Mouse (Mus musculus) hindbrain, embryonic 16.5 days (tissue): ENCODE measurements around the gene Pck1. TPM values are rescaled to one million over a fixed set of nuclear protein-coding genes. Genes with fewer than 3 reads are reported as not detected.
"Not testable (repeated sequence)": the region's sequence is repeated elsewhere in the genome, so short reads cannot be mapped to it uniquely, and the experiment has no call there.

ENCODE experiments used
- ATAC-seq: fragments of 200-750 bp; cut with Nextera tagmentation; 2 replicates; pipeline ENCODE4 v1.8.0; 2017; ENCODE audit warnings: moderate TSS enrichment, moderate library complexity
- H3K27ac ChIP-seq: fragments of 300-500 bp; sonication (generic); 2 replicates; pipeline ENCODE4 v1.5.1; 2014; ENCODE audit warnings: low read depth, mild to moderate bottlenecking, control low read depth, low read length, moderate library complexity
- H3K27me3 ChIP-seq: fragments of 300-500 bp; sonication (generic); replicated peaks from 2 replicates; pipeline ENCODE4 v1.6.1; 2014; ENCODE audit warnings: low read length; ENCODE audit not compliant: control insufficient read depth, insufficient read depth
- H3K36me3 ChIP-seq: fragments of 300-500 bp; sonication (generic); 2 replicates; pipeline ENCODE4 v1.6.1; 2014; ENCODE audit warnings: mild to moderate bottlenecking, low read length, moderate library complexity, mixed read lengths; ENCODE audit not compliant: control insufficient read depth, insufficient read depth
- H3K4me1 ChIP-seq: fragments of 300-500 bp; sonication (generic); 2 replicates; pipeline ENCODE4 v1.6.1; 2014; ENCODE audit warnings: low read depth, low read length; ENCODE audit not compliant: control insufficient read depth, insufficient read depth
- H3K4me2 ChIP-seq: fragments of 300-500 bp; sonication (generic); 2 replicates; pipeline ENCODE4 v1.6.1; 2014; ENCODE audit warnings: mild to moderate bottlenecking, low read length, control low read depth, moderate library complexity
- H3K4me3 ChIP-seq: fragments of 300-500 bp; sonication (generic); 2 replicates; pipeline ENCODE4 v1.5.1; 2014; ENCODE audit warnings: mild to moderate bottlenecking, low read length, control low read depth, moderate library complexity
- H3K9ac ChIP-seq: fragments of 300-500 bp; sonication (generic); 2 replicates; pipeline ENCODE4 v1.6.1; 2014; ENCODE audit warnings: low read depth, mild to moderate bottlenecking, control low read depth, low read length, moderate library complexity
- H3K9me3 ChIP-seq: fragments of 300-500 bp; sonication (generic); 2 replicates; pipeline ENCODE4 v1.6.1; 2014; ENCODE audit warnings: mild to moderate bottlenecking, low read length, moderate library complexity; ENCODE audit not compliant: control insufficient read depth
- WGBS: fragments of 180-500 bp; shearing (Covaris S2); extraction: QIAGEN DNeasy Blood & Tissue Kit; methylation state at CpG from one replicate; pipeline ENCODE4 v1.1.7; 2014; 5-methylcytosine and 5-hydroxymethylcytosine counted together
- polyA plus RNA-seq: library from polyadenylated mRNA; unstranded; fragments of >200 nt; fragmentation: Nextera tagmentation; extraction: Ambion mirVana; gene quantifications from 2 replicates; pipeline ENCODE4 v1.2.1, GENCODE M21; 2015

Gene Pck1
- polyA plus RNA-seq, result not detected in 2 replicates

DNA sequence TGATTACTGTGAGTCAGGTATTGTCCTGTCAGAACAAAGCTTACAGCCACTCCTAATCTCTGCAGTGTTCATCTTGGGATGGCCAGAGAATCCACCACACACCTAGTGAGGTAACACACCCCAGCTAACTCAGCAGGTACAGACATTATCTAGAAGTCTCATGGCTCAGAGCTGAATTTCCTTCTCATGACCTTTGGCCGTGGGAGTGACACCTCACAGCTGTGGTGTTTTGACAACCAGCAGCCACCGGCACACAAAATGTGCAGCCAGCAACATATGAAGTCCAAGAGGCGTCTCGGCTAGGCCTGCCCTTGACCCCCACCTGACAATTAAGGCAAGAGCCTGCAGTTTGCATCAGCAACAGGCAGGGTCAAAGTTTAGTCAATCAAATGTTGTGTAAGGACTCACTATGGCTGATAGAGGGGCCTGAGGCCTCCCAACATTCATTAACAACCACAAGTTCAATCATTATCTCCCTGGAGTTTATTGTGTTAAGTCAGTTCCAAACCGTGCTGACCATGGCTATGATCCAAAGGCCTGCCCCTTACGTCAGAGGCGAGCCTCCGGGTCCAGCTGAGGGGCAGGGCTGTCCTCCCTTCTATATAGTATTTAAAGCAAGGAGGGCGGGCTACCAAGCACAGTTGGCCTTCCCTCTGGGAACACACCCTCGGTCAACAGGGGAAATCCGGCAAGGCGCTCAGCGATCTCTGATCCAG is at the start of gene Pck1:
Gene Pck1, plus strand, starts transcription at position 613 of the 716 bp plus-strand sequence.
- no peak for ATAC-seq
- Histone ChIP-seq H3K9ac (no peak within 1 kb of the TSS), H3K9me3 (no peaks in the 10 kb centered on the region), H3K36me3 (no peaks in the 10 kb centered on the region), H3K4me2 (no peak within 1 kb of the TSS), H3K27ac (no peak within 1 kb of the TSS), H3K4me1 (no peaks in the 10 kb centered on the region), H3K27me3 (no peaks in the 10 kb centered on the region), H3K4me3 (no peak within 1 kb of the TSS)
- 77% methylated on average over 13 of the region's 13 CpGs for WGBS

- no peak overlapping the region for H3K9ac ChIP-seq
- H3K9me3 ChIP-seq, result no peaks in the 10 kb centered on the region
- no peak overlapping the region for H3K4me3 ChIP-seq
- no peak overlapping the region for H3K27ac ChIP-seq
- no peaks in the 10 kb centered on the region for H3K36me3 ChIP-seq
- 81% methylated on average over 9 of the region's 9 CpGs for WGBS
- H3K4me1 ChIP-seq, result no peaks in the 10 kb centered on the region
- no peak overlapping the region for H3K4me2 ChIP-seq
- 0 out of 2 replicates have a peak, but pooled peaks cover 3% of the 10 kb centered on the region for H3K27me3 ChIP-seq
- no peak for ATAC-seq
Measured at GRCm38 (mm10) chr2:173106409-173106808, 46.4 kb upstream of the Pck1 start.

DNA sequence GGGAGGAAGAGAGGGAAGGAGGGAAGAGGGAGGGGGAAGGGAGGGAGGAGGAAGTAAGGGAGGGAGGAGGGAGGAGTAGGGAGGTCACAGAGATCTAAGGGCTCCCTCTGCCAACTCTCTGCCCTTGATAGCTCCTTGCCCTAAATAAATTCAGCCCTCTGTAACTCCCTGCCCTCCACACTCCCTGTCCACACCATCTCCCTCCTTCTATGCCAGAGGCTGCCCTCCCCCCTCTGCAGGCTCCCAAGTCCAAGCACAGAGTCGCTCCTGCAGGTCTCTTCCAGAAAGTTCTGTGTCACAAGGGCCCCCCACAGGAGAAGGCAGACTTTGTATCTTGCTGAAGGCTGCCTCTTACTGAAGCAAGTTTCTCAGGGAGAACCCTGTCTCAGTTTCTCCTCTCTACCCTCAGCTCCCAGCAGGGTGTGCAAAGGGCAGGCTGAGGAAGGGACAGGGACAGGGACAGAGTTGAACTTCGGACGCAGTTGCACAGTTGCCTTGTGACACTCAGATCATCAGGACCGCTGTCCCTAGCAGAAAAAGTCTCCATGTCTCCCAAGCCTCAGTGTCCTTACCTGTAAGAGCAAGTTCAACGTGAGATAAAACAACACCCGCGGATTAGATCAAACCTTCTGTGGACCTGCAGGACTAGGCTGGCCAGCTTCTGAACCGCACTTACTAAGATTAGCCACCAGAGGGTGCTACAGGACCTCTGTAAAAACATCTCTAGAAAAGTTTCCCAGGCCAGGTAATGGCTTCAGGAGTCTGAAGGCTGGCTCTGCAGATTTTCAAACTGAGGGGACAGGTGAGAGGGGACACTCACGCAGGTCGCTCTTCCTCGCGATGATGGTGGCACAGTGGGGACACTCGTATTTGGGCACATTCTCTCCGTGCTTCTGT is 45.7 kb upstream of the Pck1 start:
- 24% methylated on average over 14 of the region's 14 CpGs for WGBS

DNA sequence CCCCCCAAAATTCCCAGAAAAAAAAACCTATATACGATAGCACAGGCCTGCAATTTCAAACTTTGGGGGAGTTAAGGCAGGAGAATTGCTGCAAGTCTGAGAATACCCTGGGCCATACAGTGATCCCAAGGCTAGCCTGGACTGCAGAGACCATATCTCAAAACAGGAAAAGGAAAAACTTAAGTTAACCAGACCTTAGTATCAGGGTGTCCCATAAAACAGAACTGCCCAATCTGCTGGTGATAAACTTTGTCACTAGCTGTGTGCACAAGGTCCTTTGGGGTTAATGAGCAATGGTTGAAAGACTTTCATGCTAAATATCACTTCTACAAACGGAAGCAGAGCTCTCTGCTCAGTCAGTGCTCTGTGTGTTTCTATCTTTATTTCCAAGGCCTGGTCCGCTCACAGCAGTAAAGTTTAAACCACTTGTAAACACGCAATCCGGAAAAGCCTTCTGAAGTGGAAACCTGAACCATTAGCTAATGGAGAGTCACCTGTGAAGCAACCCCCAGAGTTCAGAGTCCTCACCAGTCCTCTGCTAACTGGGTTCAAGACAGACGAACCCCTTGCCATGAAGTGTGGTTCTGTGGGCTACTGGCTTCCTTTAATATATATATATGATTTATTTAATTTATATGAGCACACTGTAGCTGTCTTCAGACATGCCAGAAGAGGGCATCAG is 44.2 kb upstream of the Pck1 start:
- no peak overlapping the region for H3K27ac ChIP-seq
- H3K27me3 ChIP-seq, result 0 out of 2 replicates have a peak, but pooled peaks cover 3% of the 10 kb centered on the region
- ATAC-seq, result no peak
- H3K4me3 ChIP-seq, result no peak overlapping the region
- H3K36me3 ChIP-seq, result no peaks in the 10 kb centered on the region
- no peak overlapping the region for H3K9ac ChIP-seq
- no peak overlapping the region for H3K4me2 ChIP-seq
- no peaks in the 10 kb centered on the region for H3K9me3 ChIP-seq
- no peaks in the 10 kb centered on the region for H3K4me1 ChIP-seq
- WGBS, result 86% methylated on average over 6 of the region's 6 CpGs

More for the DNA sequence above, 45.7 kb upstream of the Pck1 start:
- Histone ChIP-seq H3K4me1 (no peaks in the 10 kb centered on the region), H3K27ac (no peak overlapping the region), H3K4me3 (no peak overlapping the region), H3K4me2 (no peak overlapping the region), H3K9ac (no peak overlapping the region), H3K9me3 (no peaks in the 10 kb centered on the region), H3K27me3 (0 out of 2 replicates have a peak, but pooled peaks cover 3% of the 10 kb centered on the region), H3K36me3 (no peaks in the 10 kb centered on the region)
- peak; percentile 48; the same call in 1 of the 2 replicates for ATAC-seq

DNA sequence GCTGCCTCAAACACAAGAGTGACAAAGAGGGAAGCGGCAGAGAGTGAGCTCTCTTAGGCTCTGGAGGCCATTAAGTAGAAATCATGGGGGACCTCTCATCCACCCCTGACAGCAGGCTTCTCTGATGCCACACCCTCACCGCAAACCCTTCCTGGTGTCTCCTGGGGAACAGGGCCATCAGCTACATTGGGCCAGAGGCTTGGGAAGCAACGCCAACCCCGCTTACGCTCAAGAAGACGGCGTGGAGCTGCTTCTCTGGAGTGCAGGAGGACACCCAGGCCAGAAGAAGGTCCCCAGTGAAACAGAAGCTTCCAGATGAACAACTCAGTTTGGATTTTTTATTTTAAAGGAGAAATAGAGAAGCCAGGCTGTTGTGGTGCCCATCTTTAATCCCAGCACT is 43.3 kb upstream of the Pck1 start:
- WGBS, result 89% methylated on average over 7 of the region's 7 CpGs
- no peak overlapping the region for H3K27ac ChIP-seq
- H3K36me3 ChIP-seq, result no peaks in the 10 kb centered on the region
- no peak for ATAC-seq
- no peak overlapping the region for H3K9ac ChIP-seq
- no peaks in the 10 kb centered on the region for H3K9me3 ChIP-seq
- no peak overlapping the region for H3K4me3 ChIP-seq
- no peak overlapping the region for H3K4me2 ChIP-seq
- 0 out of 2 replicates have a peak, but pooled peaks cover 3% of the 10 kb centered on the region for H3K27me3 ChIP-seq
- H3K4me1 ChIP-seq, result no peaks in the 10 kb centered on the region

DNA sequence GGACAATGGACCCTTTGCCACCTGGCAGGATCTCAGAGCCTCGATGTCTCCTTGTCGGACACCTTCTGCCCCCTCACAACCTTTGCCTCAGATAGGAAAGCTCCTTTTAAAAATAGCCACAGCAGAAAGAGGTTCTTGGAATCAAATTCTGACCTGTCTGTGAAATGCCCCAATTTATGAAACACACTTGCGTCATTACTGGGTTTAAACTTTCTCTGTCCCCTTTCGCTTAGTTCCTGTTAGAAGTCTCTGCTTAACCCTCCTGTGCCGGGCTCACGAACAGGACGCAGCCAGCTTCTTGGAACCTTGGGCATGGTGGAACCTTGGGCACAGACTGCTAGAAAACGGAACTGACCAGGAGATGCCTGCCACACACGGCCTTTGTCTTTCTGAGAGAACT is 42.3 kb upstream of the Pck1 start:
- no peak overlapping the region for H3K4me2 ChIP-seq
- H3K4me3 ChIP-seq, result no peak overlapping the region
- H3K36me3 ChIP-seq, result no peaks in the 10 kb centered on the region
- no peak overlapping the region for H3K27ac ChIP-seq
- H3K9me3 ChIP-seq, result no peaks in the 10 kb centered on the region
- H3K9ac ChIP-seq, result no peak overlapping the region
- no peak for ATAC-seq
- 90% methylated on average over 9 of the region's 9 CpGs for WGBS
- H3K27me3 ChIP-seq, result 0 out of 2 replicates have a peak, but pooled peaks cover 3% of the 10 kb centered on the region
- no peaks in the 10 kb centered on the region for H3K4me1 ChIP-seq

DNA sequence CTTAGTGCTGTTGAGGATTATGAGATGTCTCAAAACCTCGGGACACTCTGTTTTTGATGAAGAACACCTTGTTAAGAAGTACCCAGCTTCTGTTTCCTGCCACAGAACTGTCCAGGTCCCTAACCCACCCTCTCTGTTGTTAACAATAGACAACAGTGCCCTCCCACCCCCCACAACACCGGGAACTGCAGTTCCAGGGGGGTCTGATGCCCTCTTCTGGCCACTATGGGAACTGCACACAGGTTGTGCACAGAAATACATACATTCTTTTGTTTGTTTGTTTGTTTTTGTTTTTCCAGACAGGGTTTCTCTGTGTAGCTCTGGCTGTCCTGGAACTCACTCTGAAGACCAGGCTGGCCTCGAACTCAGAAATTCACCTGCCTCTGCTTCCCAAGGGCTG is 39.1 kb upstream of the Pck1 start:
- not testable (repeated sequence) for H3K27me3 ChIP-seq, H3K27ac ChIP-seq, H3K4me3 ChIP-seq, H3K4me1 ChIP-seq, H3K9ac ChIP-seq, H3K9me3 ChIP-seq, H3K4me2 ChIP-seq, ATAC-seq, H3K36me3 ChIP-seq
- 68% methylated on average over 3 of the region's 3 CpGs for WGBS

GRCm38 (mm10) chr2:173119023-173119944 is 33.6 kb upstream of the Pck1 start, which contains the start of gene Ctcfl:
Gene Ctcfl, minus strand, starts transcription at chr2:173119525.
- Histone ChIP-seq H3K27me3 (no peaks in the 10 kb centered on the region; the same call in 1 of the 2 replicates), H3K27ac (no peak within 1 kb of the TSS), H3K4me1 (no peaks in the 10 kb centered on the region), H3K4me2 (no peak within 1 kb of the TSS), H3K36me3 (no peaks in the 10 kb centered on the region), H3K4me3 (no peak within 1 kb of the TSS), H3K9ac (no peak within 1 kb of the TSS), H3K9me3 (no peaks in the 10 kb centered on the region)
- 89% methylated on average over 35 of the region's 35 CpGs for WGBS
- no peak for ATAC-seq
